Mouse (Mus musculus) cerebellum, adult 11 months (tissue): Measurements from ENCODE around the gene Psmb7.
A peak's percentile ranks its signal among the peaks of the same experiment; 100 is the strongest.

ENCODE experiments used
- DNase-seq: peaks from one replicate; pipeline ENCODE4 v3.0.0; 2022

Psmb7 gene

GRCm38 (mm10) chr2:38643625-38644427, at the start of gene Psmb7:
Gene Psmb7 (minus strand): TSS chr2:38644087.
- peak; percentile 82 for DNase-seq

- peak; percentile 26 for DNase-seq
Observed at GRCm38 (mm10) chr2:38691542-38691941, 47.7 kb upstream of the Psmb7 start.

GRCm38 (mm10) chr2:38689881-38690280, 46.0 kb upstream of the Psmb7 start:
- DNase-seq: no peak

GRCm38 (mm10) chr2:38688791-38689520, 45.1 kb upstream of the Psmb7 start:
- peak; percentile 17 for DNase-seq

- no peak for DNase-seq
Observed at GRCm38 (mm10) chr2:38685746-38686145, 41.9 kb upstream of the Psmb7 start.

- no peak for DNase-seq
Observed at GRCm38 (mm10) chr2:38683083-38683482, 39.2 kb upstream of the Psmb7 start.

GRCm38 (mm10) chr2:38682209-38682608, 38.3 kb upstream of the Psmb7 start:
- no peak for DNase-seq

- no peak for DNase-seq
Observed at GRCm38 (mm10) chr2:38678947-38679346, 35.1 kb upstream of the Psmb7 start.

GRCm38 (mm10) chr2:38675366-38675969, 31.6 kb upstream of the Psmb7 start:
- no peak for DNase-seq

GRCm38 (mm10) chr2:38672496-38672895, 28.6 kb upstream of the Psmb7 start:
- DNase-seq: no peak

- DNase-seq: no peak
Observed at GRCm38 (mm10) chr2:38668802-38669580, 25.1 kb upstream of the Psmb7 start.

- no peak for DNase-seq
Observed at GRCm38 (mm10) chr2:38661398-38661797, 17.5 kb upstream of the Psmb7 start.

GRCm38 (mm10) chr2:38658338-38658836, 14.5 kb upstream of the Psmb7 start:
- DNase-seq: peak; percentile 73

- no peak for DNase-seq
Observed at GRCm38 (mm10) chr2:38653694-38654093, 9.8 kb upstream of the Psmb7 start.

GRCm38 (mm10) chr2:38653293-38653619, 9.4 kb upstream of the Psmb7 start:
- DNase-seq: no peak

GRCm38 (mm10) chr2:38652565-38653292, 8.8 kb upstream of the Psmb7 start:
- DNase-seq: peak; percentile 47

- no peak for DNase-seq
Observed at GRCm38 (mm10) chr2:38652098-38652497, 8.2 kb upstream of the Psmb7 start.

GRCm38 (mm10) chr2:38650340-38650739, 6.5 kb upstream of the Psmb7 start:
- DNase-seq: no peak

- DNase-seq: no peak
Observed at GRCm38 (mm10) chr2:38647661-38648060, 3.8 kb upstream of the Psmb7 start.

GRCm38 (mm10) chr2:38647201-38647606, 3.3 kb upstream of the Psmb7 start:
- DNase-seq: peak; percentile 31

GRCm38 (mm10) chr2:38645936-38646335, 2.0 kb upstream of the Psmb7 start:
- peak; percentile 56 for DNase-seq

- DNase-seq: no peak
Observed at GRCm38 (mm10) chr2:38641761-38642160, 2.1 kb downstream of the Psmb7 start.
